Mouse (Mus musculus): Measurements from ENCODE around the gene Cntnap2. TPM values are rescaled to one million over a fixed set of nuclear protein-coding genes. Genes with fewer than 3 reads are reported as not detected.
"Not testable (repeated sequence)": the region's sequence is repeated elsewhere in the genome, so short reads cannot be mapped to it uniquely, and the experiment has no call there.

Cntnap2 gene
- total RNA-seq, 1 experiment from 2014 or later, result 1.3 TPM

- no peak for DNase-seq
These were observed 2184.9 kb downstream of the Cntnap2 start for GRCm38 (mm10) chr6:47243863-47244606.

GRCm38 (mm10) chr6:47244642-47245041 lies 2185.5 kb downstream of the Cntnap2 start:
- DNase-seq, result no peak

- no peak for DNase-seq
These were observed 2196.1 kb downstream of the Cntnap2 start for GRCm38 (mm10) chr6:47255270-47255669.

DNA sequence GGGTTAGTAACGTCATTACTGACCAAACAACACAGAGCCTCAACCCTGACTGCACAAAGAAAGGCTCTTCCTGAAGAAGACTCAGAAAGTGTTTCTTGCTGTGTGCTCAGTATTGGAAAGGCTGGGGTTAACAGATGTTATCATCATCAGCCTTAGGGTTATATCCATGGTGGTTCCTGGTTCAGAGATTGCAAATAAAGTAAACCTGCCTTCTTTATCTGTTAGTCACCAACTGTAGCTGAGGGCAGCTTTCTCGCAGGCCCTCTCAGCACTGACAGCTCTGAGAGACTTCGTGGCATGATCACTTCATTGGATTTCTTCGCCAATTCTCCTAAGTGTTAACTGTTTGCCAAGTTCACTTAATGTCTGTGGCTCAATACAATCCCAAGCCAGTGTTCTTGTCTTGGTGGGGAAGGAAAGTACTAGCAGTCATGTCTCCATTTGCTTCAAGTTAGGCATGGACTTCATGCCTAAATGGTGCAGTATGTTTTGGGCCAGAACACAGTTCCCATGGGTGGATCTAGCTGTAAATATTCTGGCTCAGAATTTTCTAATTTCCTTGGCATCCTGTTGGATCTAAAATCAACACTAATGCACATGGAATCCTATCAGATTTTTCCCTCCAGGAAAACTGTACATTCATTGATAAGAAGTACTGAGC lies 2197.2 kb downstream of the Cntnap2 start:
- DNase-seq, result no peak

- DNase-seq, result no peak
These were observed 2197.9 kb downstream of the Cntnap2 start for GRCm38 (mm10) chr6:47256918-47257506.

DNA sequence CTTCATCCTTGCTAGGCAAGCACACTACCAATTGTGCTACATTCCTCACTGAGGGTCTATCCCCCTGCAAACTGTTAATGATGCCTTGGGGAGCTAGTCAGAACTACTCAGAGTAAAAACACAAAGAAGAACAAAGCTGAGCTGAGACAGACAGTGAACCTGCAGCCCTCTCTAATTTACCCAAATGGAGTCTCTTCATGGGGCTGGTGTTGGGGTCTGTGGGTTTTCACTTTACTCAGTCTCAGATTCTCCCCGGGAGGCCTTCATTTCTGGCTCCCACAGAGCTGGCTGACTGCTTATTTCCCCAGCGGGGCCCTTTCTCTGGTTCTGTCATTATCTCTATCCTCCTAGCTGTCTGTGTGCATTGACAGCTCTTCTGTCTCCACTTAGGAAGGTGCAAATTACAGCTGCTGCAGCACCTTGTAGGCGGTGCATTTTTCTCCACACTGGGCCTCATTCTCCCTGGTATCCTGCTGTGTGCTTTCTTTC lies 2200.5 kb downstream of the Cntnap2 start:
- no peak for DNase-seq

GRCm38 (mm10) chr6:47267236-47267635 lies 2208.1 kb downstream of the Cntnap2 start:
- DNase-seq, result no peak

DNA sequence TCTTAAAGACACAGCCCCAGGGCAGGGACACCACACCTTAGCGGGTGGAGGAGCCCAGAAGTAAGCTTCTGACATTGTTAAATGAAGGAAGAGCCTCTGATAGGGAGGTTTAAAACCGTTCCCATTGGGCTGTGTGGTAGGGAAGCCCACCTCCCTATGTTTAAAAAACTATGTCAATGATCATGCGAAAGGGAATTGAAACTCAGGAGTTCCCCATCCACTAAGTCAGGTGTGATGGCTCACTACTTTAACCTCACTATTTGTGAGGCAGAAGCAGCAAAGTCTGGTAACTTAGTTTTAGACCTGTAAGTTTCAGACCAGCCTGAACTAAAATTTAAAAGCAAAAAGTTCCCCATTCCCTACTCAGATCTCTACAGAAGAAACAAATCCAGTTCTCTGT lies 2210.3 kb downstream of the Cntnap2 start:
- no peak for DNase-seq

GRCm38 (mm10) chr6:47271576-47271975 lies 2212.4 kb downstream of the Cntnap2 start:
- no peak for DNase-seq

- DNase-seq, result no peak
These were observed 2213.7 kb downstream of the Cntnap2 start for GRCm38 (mm10) chr6:47272606-47273575.

DNA sequence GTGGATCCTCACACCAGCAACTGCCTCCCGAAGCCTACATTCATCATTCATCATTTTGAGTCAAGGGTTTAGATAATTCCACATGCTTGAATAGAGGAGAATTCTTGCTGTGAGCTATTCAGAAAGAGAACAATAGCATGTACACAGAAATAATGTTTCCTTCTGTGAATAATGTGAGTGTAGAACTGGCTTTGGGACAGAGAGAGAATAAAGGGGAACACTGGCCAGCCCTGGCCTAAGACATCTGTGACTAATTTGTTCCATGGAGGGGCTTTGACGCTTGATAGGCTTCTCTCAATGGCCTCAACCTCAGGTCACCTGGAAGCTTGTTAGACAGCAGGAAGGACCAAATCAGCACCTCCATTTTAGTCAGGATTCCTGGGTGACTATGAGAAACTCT lies 2215.9 kb downstream of the Cntnap2 start:
- DNase-seq, result no peak

- no peak for DNase-seq
These were observed 2220.0 kb downstream of the Cntnap2 start for GRCm38 (mm10) chr6:47279183-47279582.

- no peak for DNase-seq
These were observed 2222.4 kb downstream of the Cntnap2 start for GRCm38 (mm10) chr6:47281584-47281983.

GRCm38 (mm10) chr6:47284794-47285193 lies 2225.6 kb downstream of the Cntnap2 start:
- DNase-seq, result no peak

DNA sequence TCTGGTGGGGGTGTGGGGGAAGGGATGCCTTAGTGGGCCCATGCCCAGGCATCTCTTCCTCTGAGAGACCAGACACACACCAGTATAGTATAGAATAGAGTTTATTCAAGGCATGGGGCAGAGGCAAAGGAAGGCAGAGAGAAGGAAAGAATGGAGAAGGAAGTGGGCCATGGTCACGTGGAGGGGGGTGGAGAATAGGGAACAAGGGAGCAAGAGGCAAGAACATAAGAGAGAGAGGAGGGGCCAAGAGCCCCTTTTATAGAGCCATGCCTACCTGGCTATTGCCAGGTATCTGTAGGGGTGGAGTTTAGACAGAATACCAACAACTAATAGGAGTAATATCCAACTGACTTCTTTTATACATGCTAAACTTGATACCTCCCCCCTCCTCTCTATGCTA lies 2226.6 kb downstream of the Cntnap2 start:
- DNase-seq, result no peak

- DNase-seq, result not testable (repeated sequence)
These were observed 2227.2 kb downstream of the Cntnap2 start for GRCm38 (mm10) chr6:47286247-47286967.

- DNase-seq, result no peak
These were observed 2228.6 kb downstream of the Cntnap2 start for GRCm38 (mm10) chr6:47287722-47288121.

GRCm38 (mm10) chr6:47291973-47292372 lies 2232.8 kb downstream of the Cntnap2 start:
- no peak for DNase-seq

GRCm38 (mm10) chr6:47292437-47292836 lies 2233.3 kb downstream of the Cntnap2 start:
- DNase-seq, result no peak

DNA sequence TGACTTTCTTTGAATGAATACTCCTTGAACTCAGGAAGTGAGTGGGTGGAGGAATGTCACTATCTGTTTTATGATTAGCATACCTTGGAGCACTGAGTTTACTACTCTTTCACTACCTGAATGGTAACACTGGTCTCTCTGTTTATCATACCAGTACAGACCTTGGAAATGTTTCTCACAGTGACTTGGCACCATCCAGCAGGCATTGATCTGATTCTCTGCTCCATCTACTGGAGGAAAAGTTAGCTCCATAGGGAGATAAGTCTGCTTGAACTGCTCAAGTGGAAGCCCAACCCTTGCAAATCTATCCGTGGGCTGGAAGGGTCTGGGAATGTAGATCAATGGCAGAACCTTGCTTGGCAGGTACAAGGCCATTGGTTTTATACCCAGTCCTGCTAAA lies 2235.3 kb downstream of the Cntnap2 start:
- DNase-seq, result no peak

- no peak for DNase-seq
These were observed 2245.8 kb downstream of the Cntnap2 start for GRCm38 (mm10) chr6:47304848-47305490.
